Comparison of ENCODE assay signal across 8 mouse cellular contexts in the genomic region with DNA sequence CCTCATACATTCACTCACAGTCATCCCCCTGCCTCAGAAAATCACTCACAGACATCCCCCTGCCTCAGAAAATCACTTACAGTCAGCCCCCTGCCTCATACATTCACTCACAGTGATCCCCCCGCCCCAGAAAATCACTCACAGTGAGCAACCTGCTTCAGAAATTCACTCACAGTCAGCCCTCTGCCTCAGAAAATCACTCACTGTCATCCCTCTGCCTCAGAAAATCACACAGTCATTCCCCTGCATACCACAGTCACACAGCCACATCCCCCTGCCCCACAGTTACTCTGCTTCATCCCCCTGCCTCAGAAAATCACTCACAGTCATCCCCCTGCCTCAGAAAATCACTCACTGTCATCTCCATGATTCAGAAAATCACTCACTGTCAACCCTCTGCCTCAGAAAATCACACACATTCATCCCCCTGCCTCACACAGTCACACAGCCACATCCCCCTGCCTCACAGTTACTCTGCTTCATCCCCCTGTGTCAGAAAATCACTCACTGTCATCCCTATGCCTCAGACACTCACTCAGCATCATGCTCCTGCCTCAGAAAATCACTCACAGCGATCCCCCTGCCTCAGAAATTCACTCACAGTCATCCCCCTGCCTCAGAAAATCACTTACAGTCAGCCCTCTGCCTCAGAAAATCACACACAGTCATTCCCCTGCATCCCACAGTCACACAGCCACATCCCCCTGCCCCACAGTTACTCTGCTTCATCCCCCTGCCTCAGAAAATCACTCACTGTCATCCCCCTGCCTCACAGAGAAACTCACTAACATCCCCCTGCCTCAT. TPM values are rescaled to one million over a fixed set of nuclear protein-coding genes. Genes with fewer than 3 reads are reported as not detected.
DNase-seq lines count a peak whose midpoint lies in the region; ATAC-seq and TF ChIP-seq lines count a peak whose summit lies in the region.
"Not testable (repeated sequence)": the region's sequence is repeated elsewhere in the genome, so short reads cannot be mapped to it uniquely, and the experiment has no call there.

No protein-coding gene starts in this region.

- DNase-seq in cerebellum, adult 11-12 months = peak; percentile 48
- peak; percentile 44 for DNase-seq in forebrain, embryonic 10.5 days (ENCODE audit: extremely low spot score, low spot score)
- DNase-seq in heart, postnatal 4 days = peak; percentile 21
- peak; percentile 28 for DNase-seq in layer of hippocampus, adult 11-12 months (ENCODE audit: low spot score)
- DNase-seq in lung, postnatal 0 days (ENCODE audit: low spot score) = peak; percentile 3
- DNase-seq in neural tube, embryonic 11.5 days (ENCODE audit: low spot score) = peak; percentile 11
- peak; percentile 3 to 30 for DNase-seq in thymus, postnatal 10 days (ENCODE audit: low spot score in 2 of 2)

- not testable (repeated sequence) for H3K27me3 ChIP-seq in E14TG2a.4 (ENCODE audit: insufficient read depth, low read length); forebrain, embryonic 10.5 days (ENCODE audit: poor library complexity, severe bottlenecking); lung, postnatal 0 days (replicated peaks; ENCODE audit: insufficient read depth, low read length); neural tube, embryonic 11.5 days (ENCODE audit: control insufficient read depth, insufficient read depth, low read length)

- peaks cover 46% of the 10 kb centered on the region for H3K9me3 ChIP-seq in E14TG2a.4 (ENCODE audit: low read length)
- H3K9me3 ChIP-seq in forebrain, embryonic 10.5 days = peaks cover 59% of the 10 kb centered on the region
- H3K9me3 ChIP-seq in lung, postnatal 0 days (ENCODE audit: low read length) = peaks cover 17% of the 10 kb centered on the region
- peaks cover 32% of the 10 kb centered on the region for H3K9me3 ChIP-seq in neural tube, embryonic 11.5 days (ENCODE audit: control insufficient read depth, low read length)

- not testable (repeated sequence) for TF ChIP-seq CTCF in E14TG2a.4 (conservative IDR thresholded peaks at IDR 0.05; ENCODE audit: low read length); lung, postnatal 0 days (IDR thresholded peaks at IDR 0.05)

- not testable (repeated sequence) for ATAC-seq in lung, postnatal 0 days; neural tube, embryonic 11.5 days (ENCODE audit: insufficient read depth, low FRiP score, low TSS enrichment)

- peak overlapping the region; percentile 54 for H3K27ac ChIP-seq in forebrain, embryonic 10.5 days
- not testable (repeated sequence) for H3K27ac ChIP-seq in lung, postnatal 0 days (ENCODE audit: low read length)
- 0 out of 2 replicates have a peak overlapping the region, but pooled peaks have one; percentile 2 for H3K27ac ChIP-seq in neural tube, embryonic 11.5 days (ENCODE audit: low read depth, low read length)

- H3K4me1 ChIP-seq in E14TG2a.4 (replicated peaks; ENCODE audit: low read depth, low read length) = peaks cover 41% of the 10 kb centered on the region
- peaks cover 38% of the 10 kb centered on the region for H3K4me1 ChIP-seq in forebrain, embryonic 10.5 days
- H3K4me1 ChIP-seq in lung, postnatal 0 days (ENCODE audit: insufficient read depth, low read depth, low read length); neural tube, embryonic 11.5 days (ENCODE audit: control insufficient read depth, insufficient read depth, low read length): not testable (repeated sequence)

- TF ChIP-seq EP300 in lung, postnatal 0 days (IDR thresholded peaks at IDR 0.05) = not testable (repeated sequence)

- H3K36me3 ChIP-seq in E14TG2a.4 (ENCODE audit: insufficient read depth, low read length) = peaks cover 12% of the 10 kb centered on the region
- H3K36me3 ChIP-seq in forebrain, embryonic 10.5 days (replicated peaks) = peaks cover 15% of the 10 kb centered on the region
- H3K36me3 ChIP-seq in lung, postnatal 0 days (ENCODE audit: insufficient read depth, low read length) = not testable (repeated sequence)
- peaks cover 11% of the 10 kb centered on the region for H3K36me3 ChIP-seq in neural tube, embryonic 11.5 days (ENCODE audit: control insufficient read depth, insufficient read depth, low read length)

- 41% methylated on average over 2 of the region's 2 CpGs for WGBS in forebrain, embryonic 10.5 days
- 43% methylated on average over 2 of the region's 2 CpGs for WGBS in lung, postnatal 0 days
- WGBS in neural tube, embryonic 11.5 days = 49% methylated on average over 2 of the region's 2 CpGs

- not testable (repeated sequence) for H3K9ac ChIP-seq in lung, postnatal 0 days (replicated peaks; ENCODE audit: low read depth); neural tube, embryonic 11.5 days (ENCODE audit: low read length)

- H3K4me2 ChIP-seq in lung, postnatal 0 days (replicated peaks; ENCODE audit: low read depth, low read length); neural tube, embryonic 11.5 days (ENCODE audit: low read depth): not testable (repeated sequence)

- H3K4me3 ChIP-seq in E14TG2a.4 (replicated peaks; ENCODE audit: low read length) = peak overlapping the region; percentile 97
- not testable (repeated sequence) for H3K4me3 ChIP-seq in forebrain, embryonic 10.5 days; lung, postnatal 0 days (ENCODE audit: low read depth, low read length); neural tube, embryonic 11.5 days (ENCODE audit: low read depth, low read length)

RNA-seq across cellular contexts. Expression of gene Gm21887, which starts 1.9 kb away (rescaled TPM):
- 249 and 311 TPM in 2 replicates for polyA plus RNA-seq in forebrain, embryonic 10.5 days (2016; fragmentation: Nextera tagmentation; extraction: Ambion mirVana)
- 100 to 1,000 TPM in 1 of 2 experiments, 10 to 100 TPM in 1; 99.1 to 109 TPM for total RNA-seq in heart, postnatal 4 days (2021)
- 90.2 and 116 TPM in 2 replicates for polyA plus RNA-seq in lung, postnatal 0 days (2015; fragmentation: Nextera tagmentation; extraction: Ambion mirVana)
- polyA plus RNA-seq in neural tube, embryonic 11.5 days (2014; fragmentation: Nextera tagmentation; extraction: Ambion mirVana) = 214 and 267 TPM in 2 replicates
